Mouse (Mus musculus) heart, adult 2 months (tissue): ENCODE measurements around the gene Nt5c.
"Not testable (repeated sequence)": the region's sequence is repeated elsewhere in the genome, so short reads cannot be mapped to it uniquely, and the experiment has no call there.

Experiments used
- CTCF ChIP-seq: fragments of 200-600 bp; IDR thresholded peaks from 2 replicates; pipeline ENCODE4 v1.8.1; 2022; ENCODE audit warnings: antibody characterized with exemption, mild to moderate bottlenecking, moderate library complexity
- EP300 ChIP-seq: fragments of 200-500 bp; IDR thresholded peaks from 2 replicates; pipeline ENCODE4 v1.6.1; 2011; ENCODE audit warnings: low read depth, low read length, control low read depth; ENCODE audit not compliant: insufficient read depth
- POLR2A ChIP-seq: fragments of 200-500 bp; IDR thresholded peaks from 2 replicates; pipeline ENCODE4 v1.6.1; 2011; ENCODE audit warnings: mild to moderate bottlenecking, low read depth, low read length, control low read depth; ENCODE audit not compliant: insufficient read depth

GRCm38 (mm10) chr11:115454822-115455221, 36.8 kb downstream of the Nt5c start:
- not testable (repeated sequence) for TF ChIP-seq POLR2A, CTCF, EP300
